Mouse (Mus musculus): Measurements from ENCODE around the gene March6.

The March6 gene

DNA sequence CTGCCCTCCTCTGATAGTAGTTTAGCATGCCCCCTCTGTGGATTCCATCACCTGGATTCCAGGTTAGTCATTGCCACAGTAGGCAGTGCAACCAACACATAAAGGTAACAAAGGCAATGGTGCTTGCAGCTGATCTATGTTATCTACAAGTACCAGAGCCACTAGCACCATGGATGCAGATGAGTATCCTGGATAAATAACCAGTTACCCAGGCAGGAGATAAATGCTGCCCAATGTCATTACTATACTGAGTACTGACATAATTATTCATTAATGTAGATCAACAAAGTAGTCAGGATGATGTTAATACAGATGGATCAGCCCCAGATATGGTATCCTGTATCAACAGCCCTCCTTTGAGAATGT, 19.5 kb downstream of the March6 start:
- DNase-seq = no peak

DNA sequence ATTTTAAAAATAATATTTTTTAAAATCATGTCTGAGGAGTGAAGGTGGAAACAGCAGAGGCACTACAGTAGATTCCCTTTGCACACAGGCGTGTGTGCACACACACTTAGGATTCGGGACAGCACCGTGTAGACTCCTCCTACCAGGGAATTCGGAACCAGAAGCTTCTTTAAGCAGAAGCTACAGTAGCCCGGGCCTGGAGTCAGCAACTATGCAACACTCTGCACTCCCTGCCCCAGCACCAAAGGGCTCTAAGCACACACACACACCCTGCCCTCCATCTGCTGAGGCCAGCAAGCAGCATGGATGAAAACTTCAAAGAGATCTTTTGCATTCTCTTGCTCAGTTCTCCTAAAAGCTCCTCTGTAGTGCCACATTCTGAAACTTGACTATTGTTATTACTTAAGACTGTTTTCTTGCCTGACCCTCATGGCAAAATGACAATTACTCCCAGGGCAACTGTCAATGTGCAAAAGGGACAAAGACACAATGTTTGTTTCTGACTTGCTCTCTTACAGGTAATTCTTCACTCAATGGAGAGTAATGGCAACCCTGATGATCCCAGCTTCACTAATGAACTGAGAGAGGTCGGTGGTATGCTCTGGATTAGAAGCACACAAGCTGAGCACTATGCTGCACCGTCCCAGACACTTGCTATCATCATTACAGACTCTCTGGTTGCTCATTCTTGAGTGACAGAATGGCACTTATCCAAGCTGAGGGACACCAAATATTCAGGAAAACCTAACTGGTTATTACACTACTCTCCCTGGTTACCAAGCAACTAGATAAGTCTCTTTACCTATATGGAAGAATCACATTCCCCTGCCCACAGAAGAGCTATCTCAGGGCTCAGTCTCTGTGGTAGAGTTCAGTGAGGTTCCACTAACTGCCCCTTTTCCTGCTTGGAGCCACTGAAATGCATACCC, 20.1 kb downstream of the March6 start:
- DNase-seq = no peak

DNA sequence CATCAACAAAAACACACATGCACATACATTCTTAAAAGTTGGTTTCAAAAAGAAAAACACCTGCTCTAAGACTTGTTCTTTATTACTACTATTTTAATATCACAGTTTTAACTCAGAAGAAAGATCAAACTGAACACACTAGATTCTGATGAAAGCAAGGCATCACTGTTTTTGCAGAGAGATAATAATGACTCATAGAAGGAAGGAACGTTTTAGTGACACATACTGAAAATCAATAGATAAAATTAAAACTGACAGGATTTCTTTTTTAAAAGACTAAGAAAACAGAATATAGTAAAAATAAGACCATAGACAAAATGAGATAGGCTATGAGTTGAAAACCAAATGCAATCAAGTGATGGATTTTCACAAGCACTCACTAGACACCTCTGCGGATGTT, 25.8 kb downstream of the March6 start:
- DNase-seq = no peak

DNA sequence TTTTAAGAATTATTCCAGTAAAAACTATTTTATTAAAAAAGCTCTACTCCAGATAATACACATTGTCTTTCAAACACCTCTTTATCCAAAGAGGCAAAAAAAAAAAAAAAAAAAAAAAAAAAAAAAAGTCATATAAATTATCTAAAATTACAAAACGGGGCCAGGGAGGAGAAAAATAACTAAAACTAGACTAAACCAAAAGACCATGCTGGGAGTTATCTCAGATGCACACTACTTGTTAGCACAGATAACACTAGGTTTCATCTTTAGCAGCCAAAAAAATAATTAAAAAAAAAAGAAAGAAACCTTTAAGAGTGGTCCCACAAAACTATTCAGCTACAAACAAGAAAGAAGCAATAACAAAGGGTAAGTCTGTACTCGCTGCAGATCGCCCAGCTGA, 27.4 kb downstream of the March6 start:
- no peak for DNase-seq

DNA sequence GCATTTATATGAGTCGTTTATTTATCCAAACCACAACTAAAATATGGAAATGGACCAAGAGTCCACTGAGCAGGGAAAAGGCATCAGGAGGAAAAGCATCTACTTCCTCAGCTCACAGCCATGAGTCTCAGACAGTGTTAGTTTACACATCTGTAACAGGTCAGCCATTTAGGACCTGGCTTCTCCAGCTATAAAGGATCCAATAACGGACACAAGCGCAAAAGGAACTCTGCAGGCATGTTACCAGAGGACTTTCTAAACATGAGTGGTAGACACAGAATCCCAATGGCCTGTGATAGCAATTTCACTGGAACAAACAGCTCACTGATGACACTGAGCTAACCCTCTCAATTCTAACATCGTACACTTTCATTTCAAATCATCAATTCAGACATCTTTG, 27.9 kb downstream of the March6 start:
- no peak for DNase-seq

DNA sequence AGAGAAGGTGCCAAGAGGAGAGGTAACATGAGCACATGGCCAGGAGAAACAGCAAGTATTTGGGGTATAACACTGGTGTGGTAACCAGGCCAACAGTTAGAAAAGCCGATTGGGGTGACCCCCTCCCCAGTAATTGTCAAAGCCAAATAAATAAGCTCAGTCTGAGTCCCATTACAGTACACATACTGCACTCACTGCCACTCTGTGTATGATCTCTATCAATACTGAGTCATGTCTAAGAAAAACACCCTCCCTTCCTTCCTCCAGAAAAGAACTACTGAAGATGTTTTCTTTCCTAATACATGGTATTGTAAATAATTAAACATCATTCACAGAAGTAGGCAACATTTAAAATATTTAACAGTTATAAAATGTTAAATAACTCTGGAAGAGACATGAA, 28.5 kb downstream of the March6 start:
- DNase-seq = no peak

DNA sequence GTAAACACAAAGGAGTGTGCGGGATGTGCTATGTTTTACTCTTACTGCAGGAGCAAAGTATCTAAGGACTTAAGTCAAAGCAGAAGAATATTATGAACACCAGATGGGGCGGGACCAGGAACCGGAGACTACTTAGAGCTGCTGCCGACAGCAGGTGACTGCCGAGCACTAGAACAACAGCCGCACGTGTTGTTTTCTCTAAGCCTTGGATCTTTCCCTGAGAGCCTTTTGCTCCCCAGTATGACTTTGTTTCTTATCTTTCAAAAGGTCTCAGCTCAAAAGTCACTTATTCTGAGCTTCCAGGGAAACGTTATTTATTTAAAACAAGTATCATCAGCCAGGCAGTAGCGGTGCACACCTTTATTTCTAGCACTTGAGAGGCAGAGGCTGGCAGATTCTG, 36.0 kb downstream of the March6 start:
- DNase-seq = no peak

DNA sequence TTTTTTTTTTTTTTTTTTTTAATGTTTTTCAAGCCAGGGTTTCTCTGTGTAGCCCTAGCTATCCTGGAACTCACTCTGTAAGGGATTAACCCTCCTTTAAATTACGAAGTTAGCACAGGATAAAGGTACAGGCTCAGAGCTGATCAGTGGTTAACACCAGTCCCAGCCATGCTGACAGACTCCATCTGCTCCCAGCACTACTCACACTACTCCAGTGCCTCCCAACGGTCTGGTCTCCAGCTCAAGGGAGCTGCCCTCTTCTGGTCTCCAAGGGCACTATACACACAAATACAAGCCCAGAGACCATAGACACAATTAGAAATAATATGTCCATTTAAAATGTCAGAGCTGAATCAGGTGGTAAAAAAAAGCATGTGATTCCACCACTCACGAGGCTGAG, 36.5 kb downstream of the March6 start:
- DNase-seq = no peak

DNA sequence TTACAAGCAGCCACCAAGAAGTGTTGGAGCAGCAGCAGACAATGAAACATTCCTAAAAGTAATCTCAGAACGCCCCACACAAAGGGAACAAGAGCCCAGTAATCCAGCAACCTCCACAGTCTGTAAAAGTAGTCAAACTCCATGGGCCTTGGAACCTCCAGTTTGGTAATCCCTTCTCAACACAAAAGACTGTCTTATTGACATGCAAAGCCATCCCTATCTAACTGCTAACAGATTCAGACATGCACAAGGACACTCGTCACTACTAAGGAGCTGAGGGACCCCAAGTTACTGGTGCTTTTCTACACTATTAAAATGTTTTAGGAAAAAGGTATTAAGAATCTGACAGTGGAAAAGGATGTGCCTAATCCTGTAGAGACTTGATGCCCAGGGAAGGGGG, 43.4 kb downstream of the March6 start:
- DNase-seq = no peak

DNA sequence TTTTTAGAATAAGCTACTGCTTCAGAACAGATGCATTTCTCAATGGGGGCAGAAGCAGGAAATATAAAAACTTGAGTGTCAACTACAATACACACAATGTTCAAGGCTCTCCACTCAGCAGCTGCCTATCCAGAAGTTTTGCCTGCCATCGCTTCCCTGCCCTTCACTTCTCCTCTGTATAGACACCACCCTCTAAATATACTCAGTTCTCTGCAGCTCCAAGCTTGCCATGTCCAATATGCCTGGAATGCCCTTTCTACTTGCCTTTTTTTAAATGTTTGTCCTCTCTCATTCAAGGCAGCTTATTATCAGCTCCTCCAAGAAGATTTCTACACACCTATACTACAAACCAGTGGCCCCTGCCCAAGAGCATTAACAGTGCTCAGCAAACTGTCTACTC, 54.2 kb downstream of the March6 start:
- DNase-seq = no peak

DNA sequence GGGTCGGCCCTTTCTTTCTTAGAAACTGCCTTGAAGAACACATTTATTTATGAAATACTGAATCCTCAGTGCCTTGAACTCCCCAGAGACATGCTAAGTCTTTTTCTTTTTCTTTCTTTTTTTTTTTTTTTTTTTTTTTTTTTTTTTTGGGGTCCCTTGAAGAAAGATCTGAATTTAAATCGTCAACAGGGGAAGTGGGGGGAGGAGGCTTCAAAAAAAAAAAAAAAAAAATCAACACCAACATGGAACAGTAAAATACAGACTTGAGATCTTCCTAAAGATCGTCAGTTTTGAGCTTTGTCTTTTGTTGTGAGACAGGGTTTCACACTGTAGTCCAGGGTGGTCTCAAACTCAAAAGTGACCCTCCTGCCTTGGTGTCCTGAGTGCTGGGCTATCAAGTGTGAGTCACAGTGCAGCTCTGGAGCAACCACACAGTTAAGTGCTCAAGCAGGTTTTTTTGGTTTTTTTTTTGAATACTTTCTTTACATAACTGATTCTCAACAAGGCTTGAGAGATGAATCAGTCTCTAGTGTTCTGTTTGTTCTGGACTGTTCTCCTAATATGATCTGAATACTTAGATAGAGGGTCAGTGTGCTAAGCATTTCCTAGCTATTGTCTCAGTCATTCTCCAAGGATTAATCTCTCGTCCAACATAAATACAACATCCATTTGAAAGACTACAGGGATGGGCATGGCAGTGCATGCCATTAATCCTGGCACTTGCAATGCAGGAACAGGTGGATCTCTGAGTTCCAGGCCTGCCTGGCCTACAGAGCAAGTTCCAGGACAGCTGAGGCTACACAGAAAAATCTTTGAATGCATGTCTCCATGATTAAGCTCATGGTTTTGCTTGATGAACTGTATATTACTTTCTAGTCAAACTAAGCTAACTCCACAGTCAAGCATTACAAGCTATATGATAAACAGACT, 57.9 kb downstream of the March6 start:
- no peak for DNase-seq

DNA sequence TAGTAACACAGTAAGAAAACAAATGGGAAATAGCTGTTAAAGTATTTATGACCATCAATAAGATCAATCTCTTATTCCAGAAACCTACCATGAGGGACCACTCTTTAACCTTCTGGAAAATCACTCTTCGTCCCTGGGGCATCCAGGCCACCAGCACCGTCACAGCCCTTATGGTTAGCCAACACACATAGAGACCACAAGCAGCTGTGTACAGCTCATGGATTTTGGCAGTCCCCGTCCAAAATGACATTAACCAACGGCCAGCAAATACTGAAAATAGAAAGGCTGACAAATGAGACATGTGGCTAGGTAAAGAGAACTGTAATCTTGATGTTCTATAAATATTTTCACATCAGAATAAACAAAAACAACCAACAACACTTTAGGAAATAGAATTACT, 59.3 kb downstream of the March6 start:
- no peak for DNase-seq

DNA sequence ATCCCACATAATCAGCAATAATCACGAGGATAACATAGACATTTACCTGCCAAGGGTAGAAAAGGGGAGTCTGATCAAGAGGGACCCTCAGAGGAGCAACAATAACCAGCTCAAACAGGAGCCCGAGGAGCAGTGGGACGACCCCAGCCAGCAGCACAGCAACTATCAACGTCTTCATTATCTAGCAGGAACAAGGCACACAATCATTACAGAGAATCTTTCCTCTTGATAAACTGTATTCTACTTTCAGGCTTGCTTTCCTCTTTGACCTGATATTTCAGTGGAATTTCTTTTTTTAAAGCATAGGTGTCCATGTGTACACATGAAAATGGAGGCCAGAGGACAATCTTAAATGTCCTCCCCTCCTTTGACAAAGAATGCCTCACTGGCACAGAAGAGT, 61.4 kb downstream of the March6 start:
- no peak for DNase-seq

DNA sequence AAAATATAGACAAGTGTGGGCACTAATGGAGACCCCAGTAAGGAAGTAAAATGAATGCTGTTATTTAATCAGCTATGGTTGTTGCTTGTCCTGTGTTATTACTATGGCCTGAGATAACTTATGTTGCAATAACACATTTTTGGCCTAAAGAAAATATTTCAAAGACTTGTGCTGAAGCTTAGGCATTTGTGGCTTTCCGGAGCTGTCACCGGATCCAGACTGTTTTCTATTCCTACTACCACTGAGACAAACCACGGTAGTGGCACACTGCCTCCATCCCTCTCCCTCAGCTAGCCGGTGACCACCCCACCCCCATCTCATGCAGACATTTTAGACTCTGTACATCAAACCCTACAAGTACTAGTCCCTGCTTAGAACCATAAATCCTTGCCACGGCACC, 62.0 kb downstream of the March6 start:
- no peak for DNase-seq

DNA sequence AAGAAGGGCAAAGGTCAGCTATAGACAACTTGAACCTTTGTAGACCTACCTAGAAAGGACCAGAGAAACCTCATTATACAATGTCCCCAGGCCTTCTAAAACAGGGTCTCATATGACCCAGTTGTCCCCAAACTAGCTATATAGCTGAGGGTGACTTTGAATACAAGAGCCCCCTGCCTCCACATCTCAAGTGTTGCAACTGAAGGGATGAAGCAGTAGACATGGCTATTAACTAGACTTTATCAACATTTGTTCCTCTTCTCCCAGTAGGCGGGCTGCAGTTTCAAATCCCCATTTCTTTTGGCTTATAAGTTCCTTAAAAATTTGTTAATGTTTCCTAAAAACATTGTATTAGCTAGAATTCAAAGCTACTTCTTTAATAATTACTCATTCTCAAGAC, 64.1 kb downstream of the March6 start:
- DNase-seq = no peak

DNA sequence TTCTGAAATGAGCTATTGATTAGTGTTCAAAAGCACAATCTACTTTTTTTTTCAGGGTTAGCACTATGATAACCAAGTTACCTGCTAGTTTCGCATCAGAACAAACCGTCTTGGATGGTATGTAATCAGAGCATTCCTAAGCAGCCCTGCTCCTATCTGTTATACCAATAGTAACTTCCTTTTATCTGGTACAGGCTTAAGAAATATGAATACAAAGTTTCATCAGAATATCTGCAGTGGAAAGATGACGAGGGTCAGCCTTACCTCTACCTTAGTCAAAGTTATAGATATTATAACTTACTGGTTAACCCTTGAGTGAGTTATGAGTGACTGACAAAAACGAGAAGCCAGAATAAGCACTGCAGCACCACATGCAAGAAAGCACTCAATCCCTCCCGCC, 64.6 kb downstream of the March6 start:
- DNase-seq = no peak

DNA sequence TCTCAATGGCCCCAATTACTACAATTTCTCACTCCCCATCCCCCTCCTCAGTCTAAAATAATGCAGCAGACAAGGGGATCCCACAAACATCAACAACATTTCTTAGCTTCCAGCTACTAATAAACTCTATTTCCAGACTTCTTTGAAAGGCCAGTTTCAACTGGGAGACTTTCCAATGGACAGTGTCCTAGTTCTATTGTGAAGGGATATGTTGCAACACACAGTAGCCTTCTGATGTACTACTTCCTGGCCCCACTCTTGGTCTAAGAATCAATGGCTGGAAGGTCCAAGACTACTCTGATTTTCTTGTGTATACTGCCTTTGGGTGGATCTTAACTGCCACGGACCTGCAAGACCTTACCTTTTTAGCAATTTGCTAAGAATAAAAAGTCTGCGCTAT, 65.0 kb downstream of the March6 start:
- no peak for DNase-seq

DNA sequence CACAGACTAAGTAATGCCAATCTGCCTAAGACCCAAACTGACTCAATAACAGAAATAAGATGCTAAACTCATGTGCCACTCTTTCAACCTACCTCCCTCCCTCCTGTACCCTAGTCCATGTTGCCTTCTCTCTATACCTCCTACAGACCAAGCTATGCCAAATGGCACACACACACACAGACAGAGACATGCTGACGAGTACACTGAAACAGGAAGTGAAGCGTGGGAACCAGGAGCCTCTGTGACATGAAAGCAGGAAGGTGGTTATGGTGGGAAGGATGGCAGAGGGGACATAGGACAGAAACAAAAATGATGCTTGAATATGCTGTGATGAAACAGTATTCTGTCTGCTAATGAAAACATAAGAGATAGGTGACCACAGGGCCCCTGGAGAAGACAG, 70.3 kb downstream of the March6 start:
- no peak for DNase-seq

DNA sequence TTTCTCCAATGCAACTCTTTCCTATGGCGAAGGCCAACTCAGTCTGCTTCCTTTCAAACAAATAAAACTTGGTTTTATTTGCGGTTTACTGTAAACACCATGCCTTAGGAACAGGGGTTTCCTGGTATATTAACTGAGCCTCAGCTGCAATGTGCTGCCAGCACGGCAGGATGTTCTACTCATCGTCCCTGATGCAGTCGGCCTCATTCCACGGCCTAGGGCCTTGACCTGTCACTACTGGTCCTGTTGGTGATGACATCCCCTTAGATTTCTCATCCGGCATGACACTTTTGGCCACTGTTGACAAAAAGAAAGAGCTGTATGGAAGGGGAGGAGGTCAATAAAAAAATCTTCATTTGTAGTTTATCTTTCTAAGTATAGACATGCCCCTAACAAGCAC, 72.8 kb downstream of the March6 start:
- DNase-seq = no peak

DNA sequence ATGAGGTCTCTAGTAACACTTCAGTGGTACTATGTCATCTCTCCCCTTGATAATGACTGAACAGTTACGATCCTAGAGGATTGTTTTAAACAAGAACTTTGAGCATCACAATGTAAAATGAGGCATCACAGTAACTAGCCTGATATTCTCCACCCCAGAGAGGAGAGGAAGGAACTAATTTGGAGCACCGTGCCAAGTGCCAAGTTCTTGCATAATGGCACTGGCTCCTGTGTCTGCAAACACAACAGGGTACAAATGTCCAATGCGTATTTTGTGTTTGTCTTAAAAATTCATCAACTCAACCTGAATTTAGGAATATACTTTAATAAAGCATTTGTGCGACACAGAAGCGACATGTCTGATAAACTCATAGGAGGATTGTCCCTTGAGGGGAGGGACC, 74.5 kb downstream of the March6 start:
- DNase-seq = no peak

DNA sequence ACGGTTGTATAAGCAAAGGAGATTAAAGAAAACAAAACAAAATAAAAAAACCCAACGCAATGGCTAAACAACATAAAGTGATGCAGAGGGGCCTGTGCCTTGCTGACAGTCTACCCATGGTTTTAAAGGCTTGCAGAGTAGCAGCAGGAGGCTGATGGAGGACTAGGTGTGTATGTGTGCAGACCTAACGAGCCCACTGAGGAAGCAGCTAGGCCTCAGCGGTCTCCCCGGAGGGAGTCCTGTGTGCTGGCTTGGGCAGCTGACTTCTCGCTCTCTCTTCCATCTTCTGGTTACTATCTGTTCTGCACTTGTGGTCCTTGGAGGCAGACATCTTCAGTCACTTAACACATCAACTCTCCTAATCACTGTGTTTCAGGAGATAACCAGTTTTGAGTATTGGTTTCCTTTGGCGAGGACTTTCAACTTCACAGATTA, 76.0 kb downstream of the March6 start:
- no peak for DNase-seq

DNA sequence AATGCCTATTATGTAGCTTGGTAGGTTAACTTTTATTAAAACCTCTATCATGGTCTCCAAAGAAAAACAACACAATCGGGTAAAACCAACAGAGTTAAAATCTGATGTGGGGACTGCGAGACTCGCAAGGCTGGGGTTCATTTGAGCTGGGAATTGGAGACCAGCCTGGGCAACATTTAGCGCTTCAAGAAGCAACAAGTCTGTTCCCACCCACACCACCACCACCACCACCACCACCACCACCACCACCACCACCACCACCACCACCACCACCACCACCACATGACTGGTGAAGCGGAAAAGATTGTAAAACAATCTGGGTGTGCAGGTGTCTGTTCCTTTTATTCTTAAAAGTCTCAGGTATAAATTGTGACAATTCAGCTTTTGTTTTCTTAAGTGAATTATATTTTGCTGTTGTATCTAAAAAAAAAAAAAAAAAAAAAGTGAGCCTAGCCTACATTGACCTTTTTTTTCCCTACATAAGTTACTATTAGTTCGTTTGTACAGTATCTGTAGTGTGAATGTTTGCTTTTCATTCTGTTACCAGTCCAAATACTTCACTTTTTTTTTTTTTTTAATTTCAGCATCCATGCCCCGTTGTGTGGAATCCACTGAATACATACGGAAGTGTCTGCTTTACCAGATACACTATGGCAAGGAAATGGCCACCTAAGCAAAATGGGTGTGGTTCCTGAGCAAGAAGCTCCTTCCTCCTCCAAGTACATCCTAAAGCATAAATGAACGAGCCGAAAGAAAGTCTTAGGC, 76.6 kb downstream of the March6 start:
- no peak for DNase-seq

Data from kidney, adult 8-10 months (tissue).